Mouse (Mus musculus) limb, embryonic 14.5 days (tissue): ENCODE data around the gene Tmem164. TPM values are rescaled to one million over a fixed set of nuclear protein-coding genes. Genes with fewer than 3 reads are reported as not detected.

Experiments used
- ATAC-seq: fragments of 200-750 bp; cut with Nextera tagmentation; 2 replicates; pipeline ENCODE4 v1.8.0; 2017; ENCODE audit warnings: low read depth, moderate number of reproducible peaks, moderate TSS enrichment; ENCODE audit not compliant: low FRiP score
- DNase-seq: peaks from one replicate; pipeline ENCODE4 v3.0.0-alpha.2; 2015; ENCODE audit warnings: low spot score
- H3K27ac ChIP-seq: fragments of 300-500 bp; sonication (generic); replicated peaks from 2 replicates; pipeline ENCODE4 v1.5.1; 2014; ENCODE audit warnings: low read depth, mild to moderate bottlenecking, low read length, moderate library complexity, mixed read lengths
- H3K27me3 ChIP-seq: fragments of 300-500 bp; sonication (generic); 2 replicates; pipeline ENCODE4 v1.6.1; 2014; ENCODE audit warnings: low read length, mixed read lengths; ENCODE audit not compliant: control insufficient read depth, insufficient read depth
- H3K36me3 ChIP-seq: fragments of 300-500 bp; sonication (generic); 2 replicates; pipeline ENCODE4 v1.6.1; 2014; ENCODE audit warnings: mild to moderate bottlenecking, low read length, moderate library complexity, mixed read lengths; ENCODE audit not compliant: control insufficient read depth, insufficient read depth
- H3K4me1 ChIP-seq: fragments of 300-500 bp; sonication (generic); 2 replicates; pipeline ENCODE4 v1.6.1; 2014; ENCODE audit warnings: antibody characterized with exemption, low read length, mixed read lengths; ENCODE audit not compliant: control insufficient read depth, insufficient read depth
- H3K4me2 ChIP-seq: fragments of 300-500 bp; sonication (generic); replicated peaks from 2 replicates; pipeline ENCODE4 v1.6.1; 2014; ENCODE audit warnings: low read depth, mild to moderate bottlenecking, low read length, moderate library complexity; ENCODE audit not compliant: severe bottlenecking
- H3K4me3 ChIP-seq: fragments of 300-500 bp; sonication (generic); replicated peaks from 2 replicates; pipeline ENCODE4 v1.5.1; 2014; ENCODE audit warnings: low read length
- H3K9ac ChIP-seq: fragments of 300-500 bp; sonication (generic); 2 replicates; pipeline ENCODE4 v1.6.1; 2014; ENCODE audit warnings: mild to moderate bottlenecking, low read depth, low read length, moderate library complexity; ENCODE audit not compliant: severe bottlenecking
- H3K9me3 ChIP-seq: fragments of 300-500 bp; sonication (generic); 2 replicates; pipeline ENCODE4 v1.6.1; 2016; ENCODE audit warnings: low read length; ENCODE audit not compliant: control insufficient read depth
- POLR2A ChIP-seq: fragments of 200-500 bp; IDR thresholded peaks from 2 replicates; pipeline ENCODE4 v1.8.0; 2012; ENCODE audit warnings: inconsistent platforms, mild to moderate bottlenecking, moderate library complexity, borderline replicate concordance; ENCODE audit not compliant: insufficient read depth, insufficient read length; ENCODE audit errors: extremely low read depth
- WGBS: fragments of 180-500 bp; shearing (Covaris S2); extraction: QIAGEN DNeasy Blood & Tissue Kit; methylation state at CpG from one replicate; pipeline ENCODE4 v1.1.7; 2014; 5-methylcytosine and 5-hydroxymethylcytosine counted together
- polyA plus RNA-seq, 2 experiments: library from polyadenylated mRNA; depleted of rRNA in 1 of 2; stranded (reverse) in 1 of 2; unstranded in 1 of 2; fragments of >200 nt; fragmentation: Nextera tagmentation in 1 of 2; extraction: Ambion mirVana in 1 of 2; gene quantifications; 2 replicates each; pipeline versions ENCODE4 v1.2.1 to v1.2.3; 2012 to 2014

Tmem164 gene
- polyA plus RNA-seq, 2 experiments, result 40.1 to 62.2 TPM

GRCm38 (mm10) chrX:142725571-142725970, 44.4 kb downstream of the Tmem164 start:
- no peak overlapping the region for H3K9ac ChIP-seq
- no peaks in the 10 kb centered on the region for H3K9me3 ChIP-seq
- H3K27ac ChIP-seq, result no peak overlapping the region
- H3K4me2 ChIP-seq, result no peak overlapping the region
- H3K36me3 ChIP-seq, result 0 out of 2 replicates have a peak, but pooled peaks cover 5% of the 10 kb centered on the region
- H3K4me3 ChIP-seq, result no peak overlapping the region
- no peak for TF ChIP-seq POLR2A
- no peak for ATAC-seq
- 92% methylated on average over 2 of the region's 2 CpGs for WGBS
- DNase-seq, result no peak
- H3K27me3 ChIP-seq, result no peaks in the 10 kb centered on the region
- H3K4me1 ChIP-seq, result no peaks in the 10 kb centered on the region

DNA sequence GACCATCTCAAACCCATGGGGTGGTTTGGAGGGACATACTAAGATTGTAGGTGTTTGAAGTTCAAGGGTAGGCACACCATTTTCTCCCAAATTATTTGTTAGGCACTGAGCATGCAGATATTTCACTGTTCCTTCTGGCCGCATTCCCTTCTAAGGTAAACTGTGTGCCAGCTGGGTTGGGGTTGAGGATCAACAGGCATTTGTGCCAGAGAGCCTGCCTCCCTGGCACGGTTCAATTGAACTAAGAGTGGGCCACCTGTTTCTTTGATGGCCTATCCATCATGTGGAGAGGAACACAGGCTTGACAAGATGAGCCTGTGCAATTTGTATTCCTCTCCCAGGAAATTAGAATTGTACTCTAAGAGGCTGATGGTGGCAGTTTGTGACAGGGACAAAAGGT, 45.1 kb downstream of the Tmem164 start:
- H3K27me3 ChIP-seq, result no peaks in the 10 kb centered on the region
- WGBS, result 72% methylated on average over 2 of the region's 2 CpGs
- H3K9ac ChIP-seq, result no peak overlapping the region

DNA sequence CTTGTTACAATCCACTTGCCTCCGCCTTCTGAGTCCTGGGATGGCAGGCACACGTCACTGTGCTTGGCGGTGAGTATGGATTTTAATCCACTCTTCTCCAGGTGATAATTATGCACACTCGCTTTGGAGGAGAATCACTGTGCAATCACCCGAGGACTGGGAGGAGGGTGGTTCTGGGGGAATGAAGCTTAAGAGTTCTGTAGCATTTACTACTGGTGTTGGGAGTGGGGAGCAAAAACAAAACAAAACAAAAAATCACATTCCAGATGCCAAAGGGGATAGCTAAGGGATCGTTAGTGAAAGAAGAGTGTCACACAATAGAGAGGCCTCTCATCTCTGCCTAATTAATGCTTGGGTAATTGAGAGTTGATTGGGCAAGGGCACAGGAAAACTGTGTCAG, 46.6 kb downstream of the Tmem164 start:
- DNase-seq (no peak), ATAC-seq (no peak)
- WGBS, result 74% methylated on average over 6 of the region's 6 CpGs
- Histone ChIP-seq H3K27me3 (no peaks in the 10 kb centered on the region), H3K4me2 (no peak overlapping the region), H3K27ac (no peak overlapping the region), H3K4me1 (no peaks in the 10 kb centered on the region), H3K9me3 (no peaks in the 10 kb centered on the region), H3K36me3 (0 out of 2 replicates have a peak, but pooled peaks cover 5% of the 10 kb centered on the region), H3K4me3 (no peak overlapping the region), H3K9ac (no peak overlapping the region)
- no peak for TF ChIP-seq POLR2A

More for the DNA sequence above, 45.1 kb downstream of the Tmem164 start:
- Histone ChIP-seq H3K27ac (no peak overlapping the region), H3K4me2 (no peak overlapping the region), H3K9me3 (no peaks in the 10 kb centered on the region), H3K4me3 (no peak overlapping the region), H3K4me1 (no peaks in the 10 kb centered on the region), H3K36me3 (0 out of 2 replicates have a peak, but pooled peaks cover 5% of the 10 kb centered on the region)
- ATAC-seq, result no peak
- no peak for TF ChIP-seq POLR2A
- no peak for DNase-seq

GRCm38 (mm10) chrX:142729040-142729439, 47.8 kb downstream of the Tmem164 start:
- 71% methylated on average over 1 of the region's 1 CpGs for WGBS
- Histone ChIP-seq H3K4me2 (no peak overlapping the region), H3K4me3 (no peak overlapping the region), H3K27ac (no peak overlapping the region), H3K36me3 (0 out of 2 replicates have a peak, but pooled peaks cover 5% of the 10 kb centered on the region), H3K9ac (no peak overlapping the region), H3K4me1 (no peaks in the 10 kb centered on the region), H3K9me3 (no peaks in the 10 kb centered on the region), H3K27me3 (no peaks in the 10 kb centered on the region)
- no peak for TF ChIP-seq POLR2A
- no peak for ATAC-seq
- no peak for DNase-seq

DNA sequence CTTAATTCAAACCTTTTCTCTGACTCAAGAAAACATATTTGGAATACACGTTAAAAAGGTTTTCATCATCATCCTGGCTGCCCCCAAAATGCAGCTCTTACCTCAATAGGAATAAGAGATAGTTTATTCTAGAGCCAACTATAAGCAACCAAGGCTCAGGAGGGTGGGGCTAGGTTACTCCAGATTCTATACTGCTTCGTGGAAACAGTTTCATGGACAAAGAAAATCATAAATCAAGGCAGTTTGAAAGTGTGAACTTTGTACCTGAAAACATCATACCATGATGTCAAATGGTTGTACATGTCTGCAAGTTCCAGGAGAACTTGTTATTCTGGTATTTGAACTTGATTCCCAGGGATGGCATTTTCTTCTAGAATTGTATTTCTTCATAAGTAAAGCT, 48.3 kb downstream of the Tmem164 start:
- Histone ChIP-seq H3K4me2 (no peak overlapping the region), H3K27me3 (no peaks in the 10 kb centered on the region), H3K9me3 (no peaks in the 10 kb centered on the region), H3K9ac (no peak overlapping the region), H3K4me3 (no peak overlapping the region), H3K36me3 (0 out of 2 replicates have a peak, but pooled peaks cover 5% of the 10 kb centered on the region), H3K27ac (no peak overlapping the region), H3K4me1 (no peaks in the 10 kb centered on the region)
- WGBS, result 67% methylated on average over 2 of the region's 2 CpGs
- no peak for ATAC-seq
- TF ChIP-seq POLR2A, result no peak
- no peak for DNase-seq

DNA sequence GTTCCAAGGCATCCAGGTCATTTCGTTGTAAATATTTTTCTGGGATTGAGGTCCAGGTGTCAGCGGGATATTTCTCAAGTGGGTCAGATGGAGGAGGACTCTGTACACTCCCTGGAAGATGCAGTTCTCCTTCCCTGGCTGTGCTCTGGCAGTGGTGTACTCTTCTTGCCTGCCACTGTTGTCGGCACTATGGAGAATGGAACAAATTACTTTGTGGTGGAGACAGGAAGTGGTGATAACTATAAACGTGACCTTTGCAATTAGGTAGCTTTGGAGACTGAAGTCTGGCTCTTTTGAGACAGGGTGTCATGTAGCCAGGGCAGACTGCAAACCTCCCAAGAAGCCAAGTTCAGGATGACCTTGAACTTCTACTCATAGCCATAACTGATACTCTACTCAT, 55.9 kb downstream of the Tmem164 start:
- Histone ChIP-seq H3K27me3 (no peaks in the 10 kb centered on the region), H3K9ac (no peak overlapping the region), H3K27ac (no peak overlapping the region), H3K9me3 (no peaks in the 10 kb centered on the region), H3K4me1 (0 out of 2 replicates have a peak, but pooled peaks cover 4% of the 10 kb centered on the region), H3K36me3 (peaks cover 6% of the 10 kb centered on the region; the same call in 1 of the 2 replicates), H3K4me3 (no peak overlapping the region), H3K4me2 (no peak overlapping the region)
- 57% methylated on average over 4 of the region's 4 CpGs for WGBS
- TF ChIP-seq POLR2A, result no peak
- no peak for ATAC-seq
- DNase-seq, result no peak
